Mouse (Mus musculus) lung, postnatal 0 days (tissue): ENCODE measurements around the gene Ifngr2. TPM values are rescaled to one million over a fixed set of nuclear protein-coding genes. Genes with fewer than 3 reads are reported as not detected.
"Not testable (repeated sequence)": the region's sequence is repeated elsewhere in the genome, so short reads cannot be mapped to it uniquely, and the experiment has no call there.

Experiments
- ATAC-seq: fragments of 200-750 bp; cut with Nextera tagmentation; 2 replicates; pipeline ENCODE4 v1.8.0; 2017; ENCODE audit warnings: moderate library complexity
- DNase-seq: peaks from one replicate; pipeline ENCODE4 v3.0.0-alpha.2; 2016; ENCODE audit warnings: low spot score
- H3K27ac ChIP-seq: fragments of 300-500 bp; sonication (generic); 2 replicates; pipeline ENCODE4 v1.5.1; 2014; ENCODE audit warnings: antibody characterized with exemption, mild to moderate bottlenecking, low read length, mixed read lengths
- H3K27me3 ChIP-seq: fragments of 300-500 bp; sonication (generic); replicated peaks from 2 replicates; pipeline ENCODE4 v1.6.1; 2014; ENCODE audit warnings: low read length, mixed read lengths; ENCODE audit not compliant: insufficient read depth
- H3K36me3 ChIP-seq: fragments of 300-500 bp; sonication (generic); 2 replicates; pipeline ENCODE4 v1.6.1; 2014; ENCODE audit warnings: low read length, mixed read lengths; ENCODE audit not compliant: insufficient read depth
- H3K4me1 ChIP-seq: fragments of 300-500 bp; sonication (generic); 2 replicates; pipeline ENCODE4 v1.6.1; 2014; ENCODE audit warnings: antibody characterized with exemption, low read depth, low read length, mixed read lengths; ENCODE audit not compliant: insufficient read depth
- H3K4me2 ChIP-seq: fragments of 300-500 bp; sonication (generic); replicated peaks from 2 replicates; pipeline ENCODE4 v1.6.1; 2014; ENCODE audit warnings: low read depth, mild to moderate bottlenecking, low read length, moderate library complexity, mixed read lengths
- H3K4me3 ChIP-seq: fragments of 300-500 bp; sonication (generic); 2 replicates; pipeline ENCODE4 v1.5.1; 2014; ENCODE audit warnings: low read depth, low read length
- H3K9ac ChIP-seq: fragments of 300-500 bp; sonication (generic); replicated peaks from 2 replicates; pipeline ENCODE4 v1.6.1; 2014; ENCODE audit warnings: low read depth, mild to moderate bottlenecking
- H3K9me3 ChIP-seq: fragments of 300-500 bp; sonication (generic); 2 replicates; pipeline ENCODE4 v1.6.1; 2016; ENCODE audit warnings: low read length, mixed read lengths
- CTCF ChIP-seq: IDR thresholded peaks from 2 replicates; pipeline ENCODE4 v1.5.1; 2016; ENCODE audit warnings: antibody characterized with exemption, mild to moderate bottlenecking
- EP300 ChIP-seq: IDR thresholded peaks from 2 replicates; pipeline ENCODE4 v1.6.1; 2016; ENCODE audit warnings: antibody characterized with exemption, mild to moderate bottlenecking, control low read depth
- WGBS: fragments of 180-500 bp; shearing (Covaris S2); extraction: QIAGEN DNeasy Blood & Tissue Kit; methylation state at CpG from one replicate; pipeline ENCODE4 v1.1.7; 2014; 5-methylcytosine and 5-hydroxymethylcytosine counted together
- polyA plus RNA-seq: library from polyadenylated mRNA; unstranded; fragments of >200 nt; fragmentation: Nextera tagmentation; extraction: Ambion mirVana; gene quantifications from 2 replicates; pipeline ENCODE4 v1.2.1, GENCODE M21; 2015

The Ifngr2 gene
- polyA plus RNA-seq, 1 experiment from 2014 or later = 64.4 TPM

- TF ChIP-seq CTCF = peak; percentile 74
- no peak for TF ChIP-seq EP300
- H3K4me3 ChIP-seq = no peak overlapping the region
- peak; percentile 79 for DNase-seq
- H3K27ac ChIP-seq = no peak overlapping the region
- H3K9ac ChIP-seq = no peak overlapping the region
- 59% methylated on average over 10 of the region's 10 CpGs for WGBS
- no peak overlapping the region for H3K4me2 ChIP-seq
- ATAC-seq = peak; percentile 57
- no peaks in the 10 kb centered on the region for H3K9me3 ChIP-seq
- no peaks in the 10 kb centered on the region for H3K4me1 ChIP-seq
- H3K36me3 ChIP-seq = no peaks in the 10 kb centered on the region
- no peaks in the 10 kb centered on the region for H3K27me3 ChIP-seq
Observed at GRCm38 (mm10) chr16:91527051-91527450, 19.8 kb upstream of the Ifngr2 start.

DNA sequence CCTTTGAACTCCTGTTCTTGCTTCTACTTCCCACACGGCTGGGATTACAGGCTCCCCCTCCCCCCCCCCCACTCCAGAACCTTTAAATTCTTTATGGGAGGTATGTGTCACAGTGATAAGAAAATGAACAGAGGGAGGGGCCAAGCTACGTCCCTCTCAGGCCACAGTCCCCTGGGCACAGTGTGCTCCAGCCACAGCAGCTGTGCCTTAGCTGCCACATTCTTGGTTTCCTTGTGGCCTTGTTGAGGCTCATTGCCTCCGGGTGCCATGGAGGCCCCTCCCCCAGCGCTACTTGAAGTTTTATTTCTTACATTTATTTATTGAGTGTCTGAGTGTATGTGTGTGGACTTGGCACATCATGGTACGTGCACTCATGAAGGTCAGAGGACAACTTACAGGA lies 19.4 kb upstream of the Ifngr2 start:
- TF ChIP-seq CTCF (no peak), EP300 (no peak)
- Histone ChIP-seq H3K36me3 (no peaks in the 10 kb centered on the region), H3K9ac (no peak overlapping the region), H3K4me3 (no peak overlapping the region), H3K27me3 (no peaks in the 10 kb centered on the region), H3K4me2 (no peak overlapping the region), H3K4me1 (no peaks in the 10 kb centered on the region), H3K9me3 (no peaks in the 10 kb centered on the region), H3K27ac (no peak overlapping the region)
- DNase-seq (peak; percentile 29), ATAC-seq (peak; percentile 63)
- WGBS = 39% methylated on average over 5 of the region's 5 CpGs

DNA sequence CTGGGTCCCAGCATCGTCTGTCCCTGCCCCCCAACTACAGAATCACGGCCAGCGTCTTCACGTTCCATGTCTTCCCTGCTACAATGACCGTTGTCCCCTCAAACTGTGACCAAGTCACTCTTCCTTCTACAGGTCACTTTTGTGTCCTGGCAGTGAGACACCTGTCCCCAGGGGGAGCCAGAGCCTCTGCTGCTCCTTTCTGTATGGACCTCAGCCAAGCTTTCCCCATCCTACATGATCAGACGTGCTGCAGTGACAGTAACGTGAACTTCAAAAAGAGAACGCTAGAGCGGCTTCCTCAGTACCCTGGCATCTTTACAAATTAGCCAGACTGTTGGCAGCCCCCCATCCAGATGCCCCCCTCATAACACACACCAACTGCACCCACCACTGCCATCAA lies 18.3 kb upstream of the Ifngr2 start:
- no peaks in the 10 kb centered on the region for H3K27me3 ChIP-seq
- H3K36me3 ChIP-seq = no peaks in the 10 kb centered on the region
- DNase-seq (no peak), ATAC-seq (no peak)
- H3K9me3 ChIP-seq = no peaks in the 10 kb centered on the region
- no peak overlapping the region for H3K4me2 ChIP-seq
- no peak for TF ChIP-seq EP300
- TF ChIP-seq CTCF = peak; percentile 52
- H3K27ac ChIP-seq = no peak overlapping the region
- no peaks in the 10 kb centered on the region for H3K4me1 ChIP-seq
- no peak overlapping the region for H3K9ac ChIP-seq
- 72% methylated on average over 9 of the region's 9 CpGs for whole genome bisulfite sequencing
- no peak overlapping the region for H3K4me3 ChIP-seq

DNA sequence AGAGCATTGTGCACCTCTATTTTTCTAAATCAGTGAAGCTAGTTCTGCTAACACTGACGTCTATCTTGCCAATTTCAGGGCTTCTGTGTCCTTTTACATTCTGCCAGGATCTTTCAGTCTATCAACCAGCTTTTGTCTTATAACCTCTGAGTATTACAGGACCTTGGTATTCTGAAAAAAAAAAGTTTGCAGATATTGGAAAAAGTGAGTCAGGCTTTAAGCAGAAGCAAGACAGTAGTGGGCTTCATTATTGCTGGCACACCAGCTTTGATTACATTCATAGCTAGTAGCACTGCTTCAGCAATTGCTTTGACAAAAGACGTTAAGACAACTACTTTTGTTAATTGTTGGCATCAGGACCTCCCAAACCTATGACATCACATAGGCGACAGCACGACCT lies 16.0 kb upstream of the Ifngr2 start:
- H3K27me3 ChIP-seq, H3K4me3 ChIP-seq, ATAC-seq, H3K9ac ChIP-seq, H3K4me1 ChIP-seq, DNase-seq, H3K27ac ChIP-seq, H3K9me3 ChIP-seq, H3K36me3 ChIP-seq, H3K4me2 ChIP-seq: not testable (repeated sequence)
- WGBS = 67% methylated on average over 4 of the region's 4 CpGs

- 60% methylated on average over 6 of the region's 6 CpGs for WGBS
- Histone ChIP-seq H3K4me2 (no peak overlapping the region), H3K4me1 (no peaks in the 10 kb centered on the region), H3K9me3 (no peaks in the 10 kb centered on the region), H3K9ac (no peak overlapping the region), H3K36me3 (no peaks in the 10 kb centered on the region), H3K4me3 (no peak overlapping the region), H3K27me3 (peaks cover 5% of the 10 kb centered on the region; the same call in 1 of the 2 replicates), H3K27ac (no peak overlapping the region)
- DNase-seq = no peak
- no peak for TF ChIP-seq CTCF
- no peak for TF ChIP-seq EP300
- no peak for ATAC-seq
Observed at GRCm38 (mm10) chr16:91531856-91532255, 15.0 kb upstream of the Ifngr2 start.

- H3K27me3 ChIP-seq = peaks cover 5% of the 10 kb centered on the region; the same call in 1 of the 2 replicates
- H3K9ac ChIP-seq = no peak overlapping the region
- no peaks in the 10 kb centered on the region for H3K36me3 ChIP-seq
- no peak for ATAC-seq
- no peak overlapping the region for H3K4me2 ChIP-seq
- H3K4me1 ChIP-seq = no peaks in the 10 kb centered on the region
- H3K9me3 ChIP-seq = no peaks in the 10 kb centered on the region
- DNase-seq = no peak
- H3K4me3 ChIP-seq = no peak overlapping the region
- H3K27ac ChIP-seq = no peak overlapping the region
- TF ChIP-seq EP300 (no peak), CTCF (no peak)
- 58% methylated on average over 2 of the region's 2 CpGs for WGBS
Observed at GRCm38 (mm10) chr16:91532429-91532828, 14.4 kb upstream of the Ifngr2 start.
